Mouse (Mus musculus): Measurements from ENCODE around the gene Cbx8.

DNA sequence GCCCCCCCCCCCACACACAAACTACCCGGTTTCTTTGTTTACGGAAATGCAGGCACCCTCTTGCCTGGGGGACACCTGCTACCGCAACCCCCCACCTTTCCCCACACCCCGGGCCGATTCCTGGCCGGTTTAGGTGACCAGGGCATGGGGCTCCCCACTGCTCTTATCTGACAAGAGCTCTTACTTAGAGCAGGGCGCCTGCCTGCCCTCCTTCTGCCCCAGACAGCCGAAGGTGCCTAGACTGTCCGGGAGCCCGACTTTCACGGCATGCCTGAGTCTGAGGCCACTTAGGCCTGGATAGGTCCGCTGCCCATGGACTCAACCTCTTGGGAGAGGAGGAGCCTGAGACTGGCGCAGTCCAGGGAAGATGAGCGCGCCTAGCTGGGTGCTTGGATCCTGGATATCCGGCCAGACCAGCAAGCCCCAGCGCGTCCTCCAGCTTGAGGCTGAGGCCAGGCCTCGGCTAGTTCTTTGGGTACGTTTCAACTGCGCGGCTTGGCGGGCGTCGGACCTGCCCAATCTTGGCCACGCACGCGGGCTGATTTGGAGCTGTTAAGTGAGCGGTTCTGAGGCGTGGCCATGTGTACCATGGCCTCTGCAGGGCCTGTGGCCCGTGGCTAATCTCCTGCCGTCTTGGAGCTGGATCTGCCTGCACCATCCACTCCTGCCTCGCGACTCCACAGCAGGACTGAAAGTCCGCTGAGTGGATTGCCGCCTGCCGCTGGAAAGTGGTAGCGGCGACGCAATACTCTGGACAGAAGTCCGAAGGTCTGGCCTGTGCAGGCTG lies 4.0 kb upstream of the Cbx8 start:
- no peak for TF ChIP-seq CTCF (IDR thresholded peaks at IDR 0.05; ENCODE audit: low read depth, low read length)
- no peak for TF ChIP-seq GATA2 (IDR thresholded peaks at IDR 0.05; ENCODE audit: borderline replicate concordance, low read depth, low read length)
- no peak for TF ChIP-seq GATA1 (IDR thresholded peaks at IDR 0.05; ENCODE audit: borderline replicate concordance, low read length)
- no peak for TF ChIP-seq TAL1 (conservative IDR thresholded peaks at IDR 0.05; ENCODE audit: low read depth, low read length)
- no peak for TF ChIP-seq POLR2AphosphoS5 (IDR thresholded peaks at IDR 0.05; ENCODE audit: insufficient replicate concordance, low read depth, low read length)

Data from G1E (cell line).